Mouse (Mus musculus) liver, adult 2 months (tissue): ENCODE results near the gene Meis3.

Experiments
- CTCF ChIP-seq: fragments of 200-500 bp; IDR thresholded peaks from 2 replicates; pipeline ENCODE4 v1.5.1; 2011; ENCODE audit warnings: low read depth, low read length, control low read depth
- POLR2A ChIP-seq: fragments of 200-500 bp; IDR thresholded peaks from 2 replicates; pipeline ENCODE4 v1.6.1; 2011; ENCODE audit warnings: low read length, control low read depth; ENCODE audit not compliant: insufficient read depth; ENCODE audit errors: extremely low read depth

DNA sequence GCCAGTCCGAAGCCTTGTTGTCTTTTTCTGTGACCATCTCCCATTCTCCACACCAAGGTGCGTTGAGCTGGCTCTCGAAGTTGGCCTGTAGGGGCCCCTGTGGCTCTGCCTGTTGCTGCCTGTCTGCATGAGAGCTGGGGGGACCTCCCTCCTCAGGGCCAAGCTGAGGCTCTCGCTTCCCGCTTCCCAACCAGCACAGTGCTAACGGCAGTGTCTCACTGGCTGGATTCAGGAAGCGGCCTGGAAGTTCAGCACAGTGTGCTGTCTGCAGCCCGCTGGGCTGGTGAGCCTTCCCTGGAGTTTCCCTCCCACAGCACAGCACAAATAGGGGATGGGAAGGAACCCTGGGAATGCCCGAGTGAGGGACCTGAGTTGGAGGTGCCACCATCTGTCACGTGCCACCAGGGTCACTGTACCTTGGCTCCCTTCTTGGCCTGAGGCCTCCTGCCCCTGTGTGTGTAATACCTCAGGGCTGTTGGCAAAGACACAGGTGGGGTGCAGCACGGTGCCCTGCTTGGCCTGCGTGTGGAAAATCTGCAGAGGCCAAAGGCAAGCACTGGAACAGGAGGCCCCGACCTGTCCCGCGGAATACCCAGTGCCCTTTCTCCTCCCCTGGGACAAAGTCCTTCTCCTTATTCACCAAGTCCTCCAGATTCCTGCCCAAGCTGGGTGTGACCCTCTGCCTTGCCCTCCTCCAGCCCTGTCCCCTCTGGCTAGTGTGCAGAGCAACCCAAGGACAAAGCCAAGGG lies 28.0 kb downstream of the Meis3 start:
- TF ChIP-seq POLR2A: no peak
- no peak for TF ChIP-seq CTCF
